Comparison of ENCODE assay signal across 8 mouse cellular contexts in the genomic region with DNA sequence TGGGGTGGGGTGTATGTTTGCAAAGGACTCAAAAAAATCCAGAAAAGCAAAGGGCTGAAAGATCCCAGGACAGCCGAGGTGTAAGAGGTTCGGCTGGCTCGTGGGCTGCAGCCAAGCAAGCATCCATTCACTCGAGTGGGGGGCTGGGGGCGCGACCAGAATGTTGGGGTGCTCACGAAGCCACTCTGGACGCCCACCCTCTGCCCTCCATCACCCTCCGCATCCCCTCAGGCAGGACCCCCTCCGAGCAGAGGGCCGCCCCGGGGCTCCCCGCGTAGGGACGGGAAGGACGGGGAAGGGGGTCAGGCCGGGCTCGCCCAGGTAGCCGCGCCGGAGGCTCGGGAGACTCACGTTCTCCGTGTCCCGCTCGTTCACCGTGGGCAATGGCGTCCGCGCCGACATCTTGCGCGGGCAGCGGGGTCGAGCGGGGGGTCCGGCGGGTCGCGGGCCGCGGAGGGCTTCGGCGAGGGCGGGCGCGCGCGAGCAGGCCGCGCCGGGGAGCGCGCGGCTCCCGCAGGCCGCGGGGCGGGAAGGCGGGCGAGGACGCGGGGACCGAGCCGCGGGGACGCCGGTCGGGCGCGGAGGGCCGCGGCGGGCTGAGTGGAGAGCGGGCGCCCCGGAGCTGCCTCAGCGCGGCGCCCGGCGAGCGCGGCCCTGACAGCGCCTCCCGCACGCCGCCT. TPM values are rescaled to one million over a fixed set of nuclear protein-coding genes. Genes with fewer than 3 reads are reported as not detected.
A peak's percentile ranks its signal among the peaks of the same experiment; 100 is the strongest.
DNase-seq lines count a peak whose midpoint lies in the region; ATAC-seq and TF ChIP-seq lines count a peak whose summit lies in the region.

A gene (minus strand): TSS at position 500 of the 680 bp plus-strand sequence.

- peak within 1 kb of the TSS; percentile 85 for H3K4me2 ChIP-seq in lung, embryonic 14.5 days
- H3K4me2 ChIP-seq in hindbrain, embryonic 15.5 days, result peak within 1 kb of the TSS; percentile 67
- H3K4me2 ChIP-seq in liver, embryonic 11.5 days, result peak within 1 kb of the TSS; percentile 84

- peak; percentile 59 for ATAC-seq in lung, embryonic 14.5 days (ENCODE audit: insufficient read depth)
- ATAC-seq in hindbrain, embryonic 15.5 days (ENCODE audit: low FRiP score, low read depth), result peak; percentile 69
- 0 out of 2 replicates have a peak, but pooled peaks have one; percentile 43 for ATAC-seq in liver, embryonic 11.5 days (replicated peaks; ENCODE audit: low FRiP score)

- DNase-seq in lung, embryonic 14.5 days, result peak; percentile 26
- no peak for DNase-seq in lung, postnatal 25 days (ENCODE audit: low spot score)
- peak; percentile 43 for DNase-seq in forebrain, embryonic 10.5 days (ENCODE audit: extremely low spot score, low spot score)
- peak; percentile 48 for DNase-seq in liver, embryonic 11.5 days (ENCODE audit: low spot score)
- DNase-seq in retina, embryonic 14.5 days (ENCODE audit: low spot score), result peak; percentile 50
- DNase-seq in adipocyte (ENCODE audit: low spot score), result no peak

- H3K36me3 ChIP-seq in lung, embryonic 14.5 days (ENCODE audit: insufficient read depth), result no peaks in the 10 kb centered on the region
- H3K36me3 ChIP-seq in forebrain, embryonic 10.5 days (replicated peaks), result no peaks in the 10 kb centered on the region
- H3K36me3 ChIP-seq in hindbrain, embryonic 15.5 days, result no peaks in the 10 kb centered on the region
- no peaks in the 10 kb centered on the region for H3K36me3 ChIP-seq in liver, embryonic 11.5 days (ENCODE audit: control insufficient read depth, insufficient read depth, low read length)

- peak within 1 kb of the TSS; percentile 73 for H3K4me3 ChIP-seq in lung, embryonic 14.5 days (ENCODE audit: low read depth, low read length)
- H3K4me3 ChIP-seq in brown adipose tissue, adult 24 weeks (ENCODE audit: insufficient read depth, low read depth, low read length), result peak within 1 kb of the TSS; percentile 67
- H3K4me3 ChIP-seq in forebrain, embryonic 10.5 days, result peak within 1 kb of the TSS; percentile 94
- H3K4me3 ChIP-seq in hindbrain, embryonic 15.5 days, result peak within 1 kb of the TSS; percentile 95
- peak within 1 kb of the TSS; percentile 73 for H3K4me3 ChIP-seq in liver, embryonic 11.5 days (ENCODE audit: low read depth, low read length)

- under 1% methylated on average over 76 of the region's 88 CpGs for WGBS in lung, embryonic 14.5 days
- 4% methylated on average over 87 of the region's 88 CpGs for WGBS in forebrain, embryonic 10.5 days
- 0% methylated on average over 34 of the region's 88 CpGs for WGBS in hindbrain, embryonic 15.5 days
- WGBS in liver, embryonic 11.5 days, result 2% methylated on average over 80 of the region's 88 CpGs

- peaks cover 11% of the 10 kb centered on the region; the same call in 1 of the 2 replicates for H3K27me3 ChIP-seq in lung, embryonic 14.5 days (ENCODE audit: insufficient read depth, low read length)
- peaks cover 21% of the 10 kb centered on the region for H3K27me3 ChIP-seq in forebrain, embryonic 10.5 days (ENCODE audit: poor library complexity, severe bottlenecking)
- no peaks in the 10 kb centered on the region for H3K27me3 ChIP-seq in hindbrain, embryonic 15.5 days
- H3K27me3 ChIP-seq in liver, embryonic 11.5 days (replicated peaks; ENCODE audit: control insufficient read depth, insufficient read depth, low read length), result peaks cover 41% of the 10 kb centered on the region

- H3K27ac ChIP-seq in lung, embryonic 14.5 days (ENCODE audit: low read depth), result peak within 1 kb of the TSS; percentile 42; the same call in 1 of the 2 replicates
- H3K27ac ChIP-seq in brown adipose tissue, adult 24 weeks (replicated peaks; ENCODE audit: low read depth, low read length), result no peak within 1 kb of the TSS
- peak within 1 kb of the TSS; percentile 95 for H3K27ac ChIP-seq in forebrain, embryonic 10.5 days
- peak within 1 kb of the TSS; percentile 92 for H3K27ac ChIP-seq in hindbrain, embryonic 15.5 days (replicated peaks)
- no peak within 1 kb of the TSS for H3K27ac ChIP-seq in liver, embryonic 11.5 days (ENCODE audit: low read depth, low read length)

- no peaks in the 10 kb centered on the region; the same call in none of the 2 replicates for H3K4me1 ChIP-seq in lung, embryonic 14.5 days (ENCODE audit: insufficient read depth)
- H3K4me1 ChIP-seq in brown adipose tissue, adult 24 weeks (ENCODE audit: control insufficient read depth, insufficient read depth, insufficient read length, low read length), result no peaks in the 10 kb centered on the region
- peaks cover 45% of the 10 kb centered on the region for H3K4me1 ChIP-seq in forebrain, embryonic 10.5 days
- H3K4me1 ChIP-seq in hindbrain, embryonic 15.5 days (replicated peaks), result peaks cover 30% of the 10 kb centered on the region
- peaks cover 3% of the 10 kb centered on the region for H3K4me1 ChIP-seq in liver, embryonic 11.5 days (replicated peaks; ENCODE audit: control insufficient read depth, insufficient read depth, low read length)

- peak within 1 kb of the TSS; percentile 87 for H3K9ac ChIP-seq in lung, embryonic 14.5 days
- H3K9ac ChIP-seq in hindbrain, embryonic 15.5 days, result peak within 1 kb of the TSS; percentile 91
- H3K9ac ChIP-seq in liver, embryonic 11.5 days (ENCODE audit: low read depth, low read length), result peak within 1 kb of the TSS; percentile 66

- TF ChIP-seq CTCF in lung, embryonic 14.5 days (IDR thresholded peaks at IDR 0.05; ENCODE audit: low read depth), result no peak

- no peaks in the 10 kb centered on the region for H3K9me3 ChIP-seq in lung, embryonic 14.5 days (ENCODE audit: low read depth, low read length)
- no peaks in the 10 kb centered on the region for H3K9me3 ChIP-seq in forebrain, embryonic 10.5 days
- no peaks in the 10 kb centered on the region for H3K9me3 ChIP-seq in hindbrain, embryonic 15.5 days
- no peaks in the 10 kb centered on the region for H3K9me3 ChIP-seq in liver, embryonic 11.5 days (ENCODE audit: control insufficient read depth, low read length)

RNA-seq across cellular contexts. Expression of the gene that starts here (rescaled TPM):
- 2.5 and 3.0 TPM in 2 replicates for polyA plus RNA-seq in lung, embryonic 14.5 days (2014; fragmentation: Nextera tagmentation; extraction: Ambion mirVana)
- 2.3 and 4.1 TPM in 2 replicates for polyA plus RNA-seq in brown adipose tissue, adult 24 weeks (2012; ENCODE audit: insufficient read depth, insufficient read length, missing spikeins)
- polyA plus RNA-seq in forebrain, embryonic 10.5 days (2016; fragmentation: Nextera tagmentation; extraction: Ambion mirVana), result 3.5 and 3.6 TPM in 2 replicates
- 15.3 and 15.9 TPM in 2 replicates for polyA plus RNA-seq in hindbrain, embryonic 15.5 days (2015; fragmentation: Nextera tagmentation; extraction: Ambion mirVana)
- 0.69 and 1.0 TPM in 2 replicates for polyA plus RNA-seq in liver, embryonic 11.5 days (2014; fragmentation: Nextera tagmentation; extraction: Ambion mirVana)

Comparison
In these comparisons a context has a peak if more than half of its experiments do, and no peak if none do; other contexts are left out.
1. DNase-seq: peak in lung, embryonic 14.5 days (single experiment), forebrain, embryonic 10.5 days (single experiment), liver, embryonic 11.5 days (single experiment) and retina, embryonic 14.5 days (single experiment); none in lung, postnatal 25 days (single experiment) and adipocyte (single experiment).
2. H3K27ac ChIP-seq: peak in lung, embryonic 14.5 days (single experiment), forebrain, embryonic 10.5 days (single experiment) and hindbrain, embryonic 15.5 days (single experiment); none in brown adipose tissue, adult 24 weeks (single experiment) and liver, embryonic 11.5 days (single experiment).
3. Peak in every context shown above with its lines, with median percentiles within 50 percentile points of each other: ATAC-seq, H3K4me2 ChIP-seq, H3K4me3 ChIP-seq and H3K9ac ChIP-seq.